Mouse (Mus musculus): Measurements from ENCODE around the gene Ninj2.

Gene Ninj2

GRCm38 (mm10) chr6:120147411-120147810, 54.3 kb downstream of the Ninj2 start:
- no peak for DNase-seq

- DNase-seq, result no peak
Measured at GRCm38 (mm10) chr6:120148716-120149392, 55.7 kb downstream of the Ninj2 start.

- DNase-seq, result no peak
Measured at GRCm38 (mm10) chr6:120149458-120150120, 56.4 kb downstream of the Ninj2 start.

GRCm38 (mm10) chr6:120150206-120150605, 57.1 kb downstream of the Ninj2 start:
- DNase-seq, result no peak

- DNase-seq, result no peak
Measured at GRCm38 (mm10) chr6:120151616-120152053, 58.5 kb downstream of the Ninj2 start.

- DNase-seq, result no peak
Measured at GRCm38 (mm10) chr6:120152739-120153696, 59.9 kb downstream of the Ninj2 start.

- DNase-seq, result no peak
Measured at GRCm38 (mm10) chr6:120154526-120155309, 61.6 kb downstream of the Ninj2 start.

GRCm38 (mm10) chr6:120155510-120155909, 62.4 kb downstream of the Ninj2 start:
- no peak for DNase-seq

GRCm38 (mm10) chr6:120157479-120157878, 64.3 kb downstream of the Ninj2 start:
- DNase-seq, result no peak

- DNase-seq, result peak; percentile 6
Measured at GRCm38 (mm10) chr6:120159133-120159901, 66.2 kb downstream of the Ninj2 start.

GRCm38 (mm10) chr6:120162928-120163327, 69.8 kb downstream of the Ninj2 start:
- no peak for DNase-seq

- DNase-seq, result no peak
Measured at GRCm38 (mm10) chr6:120164765-120165164, 71.6 kb downstream of the Ninj2 start.

GRCm38 (mm10) chr6:120167574-120167973, 74.4 kb downstream of the Ninj2 start:
- DNase-seq, result no peak

GRCm38 (mm10) chr6:120172294-120173017, 79.3 kb downstream of the Ninj2 start:
- no peak for DNase-seq

GRCm38 (mm10) chr6:120174028-120174601, 81.0 kb downstream of the Ninj2 start:
- DNase-seq, result no peak

GRCm38 (mm10) chr6:120174602-120175115, 81.5 kb downstream of the Ninj2 start:
- no peak for DNase-seq

- DNase-seq, result no peak
Measured at GRCm38 (mm10) chr6:120175650-120176049, 82.5 kb downstream of the Ninj2 start.

GRCm38 (mm10) chr6:120179044-120179755, 86.0 kb downstream of the Ninj2 start:
- no peak for DNase-seq

- no peak for DNase-seq
Measured at GRCm38 (mm10) chr6:120179756-120180206, 86.6 kb downstream of the Ninj2 start.

GRCm38 (mm10) chr6:120180492-120180891, 87.3 kb downstream of the Ninj2 start:
- no peak for DNase-seq

Data from cerebellum, adult 11-12 months (tissue).